Mouse (Mus musculus) ES-E14 (cell line): ENCODE results near the gene Slc25a38. TPM values are rescaled to one million over a fixed set of nuclear protein-coding genes. Genes with fewer than 3 reads are reported as not detected.
"Not testable (repeated sequence)": the region's sequence is repeated elsewhere in the genome, so short reads cannot be mapped to it uniquely, and the experiment has no call there.

Experiments
- DNase-seq: peaks from one replicate; pipeline ENCODE4 v3.0.0-alpha.2; 2013; ENCODE audit warnings: low read depth, low spot score
- H3K27ac ChIP-seq: 2 replicates; pipeline ENCODE4 v1.5.1; 2012; ENCODE audit warnings: low read depth, mild to moderate bottlenecking, low read length, moderate library complexity, mixed read lengths; ENCODE audit not compliant: poor library complexity, insufficient read depth, severe bottlenecking
- H3K36me3 ChIP-seq: 2 replicates; pipeline ENCODE4 v1.6.1; 2012; ENCODE audit warnings: mild to moderate bottlenecking, low read length, moderate library complexity, mixed read lengths; ENCODE audit not compliant: control insufficient read depth, poor library complexity, insufficient read depth, severe bottlenecking
- H3K4me1 ChIP-seq, 2 experiments: fragments of 150-350 bp in 1 of 2; sonication (generic) in 1 of 2; 2 replicates each; pipeline ENCODE4 v1.6.1; 2012; ENCODE audit warnings: low read length in 2 of 2, mild to moderate bottlenecking in 1 of 2, mixed read lengths in 1 of 2; ENCODE audit not compliant: control insufficient read depth in 2 of 2, insufficient read depth in 2 of 2, poor library complexity in 1 of 2
- H3K4me3 ChIP-seq, 2 experiments: fragments of 150-350 bp in 1 of 2; sonication (generic) in 1 of 2; 2 replicates each; pipeline ENCODE4 v1.5.1; 2012; ENCODE audit warnings: low read length in 2 of 2, low read depth in 1 of 2, mild to moderate bottlenecking in 1 of 2, mixed read lengths in 1 of 2; ENCODE audit not compliant: insufficient read depth in 1 of 2, poor library complexity in 1 of 2, severe bottlenecking in 1 of 2
- H3K9ac ChIP-seq: 2 replicates; pipeline ENCODE4 v1.6.1; 2012; ENCODE audit warnings: low read depth, mild to moderate bottlenecking, low read length, mixed read lengths; ENCODE audit not compliant: poor library complexity, insufficient read depth, severe bottlenecking
- H3K9me3 ChIP-seq: fragments of 150-350 bp; sonication (generic); 2 replicates; pipeline ENCODE4 v1.6.1; 2012; ENCODE audit warnings: low read depth, mild to moderate bottlenecking, low read length; ENCODE audit not compliant: control insufficient read depth, insufficient read depth
- CHD2 ChIP-seq: IDR thresholded peaks from 2 replicates; pipeline ENCODE4 v1.6.1; 2014; ENCODE audit warnings: mild to moderate bottlenecking, low read depth, low read length, inconsistent platforms
- HCFC1 ChIP-seq: IDR thresholded peaks from 2 replicates; pipeline ENCODE4 v1.6.1; 2012; ENCODE audit warnings: low read length, inconsistent platforms, borderline replicate concordance; ENCODE audit not compliant: insufficient read depth
- MAFK ChIP-seq: IDR thresholded peaks from 2 replicates; pipeline ENCODE4 v1.6.1; 2014; ENCODE audit warnings: mild to moderate bottlenecking, low read depth, low read length, inconsistent platforms; ENCODE audit not compliant: insufficient read depth
- ZC3H11A ChIP-seq: IDR thresholded peaks from 2 replicates; pipeline ENCODE4 v1.6.1; 2012; ENCODE audit warnings: low read depth, mild to moderate bottlenecking, inconsistent platforms, low read length, borderline replicate concordance
- ZNF384 ChIP-seq: IDR thresholded peaks from 2 replicates; pipeline ENCODE4 v1.6.1; 2012; ENCODE audit warnings: low read depth, low read length, inconsistent platforms
- in situ Hi-C, 2 experiments: fragments of 600-800 bp; cut with MboI; formaldehyde crosslinking; loops; one replicate each; pipeline ENCODE4 v1.15.1; 2025; ENCODE audit warnings: low sequenced_read_pairs in 2 of 2, inconsistent platforms in 1 of 2; ENCODE audit not compliant: unreplicated experiment in 2 of 2
- total RNA-seq: library from RNA; depleted of rRNA; stranded (reverse); fragments of 300-350 nt; gene quantifications from 2 replicates; pipeline ENCODE4 v1.2.3, GENCODE M21; 2012

Slc25a38 gene
- total RNA-seq, 1 experiment = 37.4 TPM

GRCm38 (mm10) chr9:120099304-120099703 is 10.9 kb upstream of the Slc25a38 start:
- TF ChIP-seq ZC3H11A (no peak), CHD2 (no peak), MAFK (no peak), ZNF384 (no peak), HCFC1 (no peak)
- Histone ChIP-seq H3K4me1 (no peaks in the 10 kb centered on the region), H3K9ac (no peak overlapping the region), H3K4me3 (no peak overlapping the region), H3K27ac (no peak overlapping the region), H3K36me3 (no peaks in the 10 kb centered on the region), H3K9me3 (no peaks in the 10 kb centered on the region)
- in situ Hi-C loops = loop anchor here in 1 of 2 experiments (5.0 kb wide), 1 partner anchor 72 kb away; no protein-coding TSS in a partner anchor
- no peak for DNase-seq

- in situ Hi-C loops = no loop called here
- DNase-seq = no peak
- H3K9ac ChIP-seq = no peak overlapping the region
- no peaks in the 10 kb centered on the region for H3K4me1 ChIP-seq
- H3K27ac ChIP-seq = no peak overlapping the region
- no peak overlapping the region for H3K4me3 ChIP-seq
- no peaks in the 10 kb centered on the region for H3K36me3 ChIP-seq
- H3K9me3 ChIP-seq = no peaks in the 10 kb centered on the region
- TF ChIP-seq ZC3H11A = no peak
- no peak for TF ChIP-seq CHD2
- TF ChIP-seq MAFK = no peak
- no peak for TF ChIP-seq HCFC1
- no peak for TF ChIP-seq ZNF384
Observed at GRCm38 (mm10) chr9:120101165-120101564, 9.0 kb upstream of the Slc25a38 start.

- in situ Hi-C loops, H3K4me1 ChIP-seq, H3K4me3 ChIP-seq, DNase-seq, H3K27ac ChIP-seq, H3K9me3 ChIP-seq, H3K36me3 ChIP-seq, H3K9ac ChIP-seq: not testable (repeated sequence)
- peak; percentile 62; the same call in 1 of the 2 replicates for TF ChIP-seq MAFK
Observed at GRCm38 (mm10) chr9:120108953-120109352, 1.2 kb upstream of the Slc25a38 start.

- peaks cover 3 to 12% of the 10 kb centered on the region in 2 experiments; a peak in 3 of 4 replicates for H3K4me1 ChIP-seq
- no peaks in the 10 kb centered on the region for H3K9me3 ChIP-seq
- no peak for DNase-seq
- in situ Hi-C loops = no loop called here
- peak overlapping the region; percentile 88 to 89 for H3K4me3 ChIP-seq
- no peak for TF ChIP-seq HCFC1
- TF ChIP-seq CHD2 = no peak
- TF ChIP-seq MAFK = no peak
- TF ChIP-seq ZNF384 = no peak
- TF ChIP-seq ZC3H11A = no peak
- H3K27ac ChIP-seq = peak overlapping the region; percentile 4; the same call in 1 of the 2 replicates
- H3K9ac ChIP-seq = peak overlapping the region; percentile 44; the same call in 1 of the 2 replicates
- peaks cover 3% of the 10 kb centered on the region; the same call in 1 of the 2 replicates for H3K36me3 ChIP-seq
Observed at GRCm38 (mm10) chr9:120111156-120111945, 1.2 kb downstream of the Slc25a38 start.

GRCm38 (mm10) chr9:120112472-120112871 is 2.3 kb downstream of the Slc25a38 start:
- in situ Hi-C loops = no loop called here
- DNase-seq = no peak
- peaks cover 3 to 14% of the 10 kb centered on the region in 2 experiments; a peak in 3 of 4 replicates for H3K4me1 ChIP-seq
- H3K4me3 ChIP-seq = no peak overlapping the region
- TF ChIP-seq CHD2 (no peak), HCFC1 (no peak), ZC3H11A (no peak), MAFK (no peak), ZNF384 (no peak)
- H3K9ac ChIP-seq = no peak overlapping the region
- H3K36me3 ChIP-seq = peaks cover 9% of the 10 kb centered on the region; the same call in 1 of the 2 replicates
- H3K9me3 ChIP-seq = no peaks in the 10 kb centered on the region
- no peak overlapping the region for H3K27ac ChIP-seq
